Mouse (Mus musculus) heart, postnatal 14 days (tissue): ENCODE data around the gene Arhgdia. TPM values are rescaled to one million over a fixed set of nuclear protein-coding genes. Genes with fewer than 3 reads are reported as not detected.

ENCODE experiments used
- DNase-seq, 2 experiments: peaks; one replicate each; pipeline ENCODE4 v3.0.0; 2021 to 2022
- intact Hi-C: fragments of 180-260 bp; cut with DNase I; formaldehyde crosslinking; loops from one replicate; pipeline ENCODE4 v1.15.1; 2025
- long read RNA-seq, 2 experiments: library from polyadenylated mRNA; stranded (forward); transcript quantifications; one replicate each; pipeline ENCODE4 v2.0.0; 2021
- total RNA-seq, 2 experiments: library from RNA; stranded (reverse); gene quantifications; 2 replicates each; pipeline ENCODE4 v1.2.3; 2021

Arhgdia gene
- 100 to 1,000 TPM; 164 to 180 TPM for total RNA-seq
- long read RNA-seq, experiment 1, transcript Arhgdia-202 (6 exons, 1,867 nt), result major isoform, 368 of 402 reads
- long read RNA-seq, experiment 1, transcript Arhgdia-201 (6 exons, 2,150 nt), result minor isoform, 13 of 402 reads
- long read RNA-seq, experiment 1, partial matches to known transcripts, result 2 of 402 reads
- long read RNA-seq, experiment 1, other reads (novel, unspliced or antisense), result 19 of 402 reads
- long read RNA-seq, experiment 2, transcript Arhgdia-202 (6 exons, 1,867 nt), result major isoform, 279 of 306 reads
- long read RNA-seq, experiment 2, transcript Arhgdia-201 (6 exons, 2,150 nt), result minor isoform, 7 of 306 reads
- long read RNA-seq, experiment 2, partial matches to known transcripts, result 14 of 306 reads
- long read RNA-seq, experiment 2, other reads (novel, unspliced or antisense), result 6 of 306 reads

GRCm38 (mm10) chr11:120581490-120582267 is at the start of gene Arhgdia:
Gene Arhgdia (minus strand): TSS chr11:120581624.
- intact Hi-C loops, result no loop called here
- DNase-seq, result peak; percentile 93

GRCm38 (mm10) chr11:120630401-120630871 is 49.0 kb upstream of the Arhgdia start:
- intact Hi-C loops, result no loop called here
- peak in 1 of 2 experiments; percentile 57 for DNase-seq

- DNase-seq, result peak; percentile 70 to 71
- intact Hi-C loops, result no loop called here
Measured at GRCm38 (mm10) chr11:120629911-120630310, 48.5 kb upstream of the Arhgdia start.

GRCm38 (mm10) chr11:120629341-120629730 is 47.9 kb upstream of the Arhgdia start:
- intact Hi-C loops, result no loop called here
- DNase-seq, result no peak

GRCm38 (mm10) chr11:120628601-120629340 is 47.3 kb upstream of the Arhgdia start:
- no peak for DNase-seq
- intact Hi-C loops, result no loop called here

GRCm38 (mm10) chr11:120627468-120628300 is 46.3 kb upstream of the Arhgdia start:
- DNase-seq, result no peak
- intact Hi-C loops, result no loop called here

GRCm38 (mm10) chr11:120626785-120627467 is 45.5 kb upstream of the Arhgdia start:
- DNase-seq, result no peak
- intact Hi-C loops, result no loop called here

- intact Hi-C loops, result loop anchor here (2.0 kb wide), 1 partner anchor 50 kb away; no protein-coding TSS in a partner anchor
Measured at GRCm38 (mm10) chr11:120625152-120625775, 43.8 kb upstream of the Arhgdia start, which contains the start of gene Sirt7. Gene Sirt7 (minus strand): TSS chr11:120625240.

GRCm38 (mm10) chr11:120624680-120625111 is 43.3 kb upstream of the Arhgdia start:
- intact Hi-C loops, result loop anchor here (2.0 to 5.0 kb wide), 2 partner anchors 50 to 173 kb away; partner anchors contain the start of gene Dus1l

More at GRCm38 (mm10) chr11:120625152-120625775, 43.8 kb upstream of the Arhgdia start, which contains the start of gene Sirt7:
- DNase-seq, result no peak

GRCm38 (mm10) chr11:120623961-120624679 is 42.7 kb upstream of the Arhgdia start:
- peak; percentile 69 to 80 for DNase-seq
- intact Hi-C loops, result loop anchor here (2.0 to 5.0 kb wide), 2 partner anchors 51 to 173 kb away; partner anchors contain the start of gene Dus1l

More at GRCm38 (mm10) chr11:120624680-120625111, 43.3 kb upstream of the Arhgdia start:
- peak; percentile 89 to 90 for DNase-seq

GRCm38 (mm10) chr11:120622805-120623204 is 41.4 kb upstream of the Arhgdia start:
- intact Hi-C loops, result loop anchor here (5.0 kb wide), 1 partner anchor 174 kb away; the partner anchor contains the start of gene Dus1l
- DNase-seq, result no peak

GRCm38 (mm10) chr11:120620195-120620594 is 38.8 kb upstream of the Arhgdia start:
- intact Hi-C loops, result loop anchor here (5.0 kb wide), 1 partner anchor 177 kb away; the partner anchor contains the start of gene Dus1l
- DNase-seq, result no peak

- intact Hi-C loops, result loop anchor here (2.0 kb wide), 1 partner anchor 94 kb away; the partner anchor contains the start of genes Cenpx and Lrrc45
- DNase-seq, result no peak
Measured at GRCm38 (mm10) chr11:120618619-120619535, 37.5 kb upstream of the Arhgdia start.

- peak; percentile 89 to 94 for DNase-seq
- intact Hi-C loops, result loop anchor here (2.0 kb wide), 1 partner anchor 95 kb away; the partner anchor contains the start of genes Cenpx and Lrrc45
Measured at GRCm38 (mm10) chr11:120617519-120618112, 36.2 kb upstream of the Arhgdia start, which contains the start of gene Pcyt2. Gene Pcyt2 (minus strand): TSS chr11:120617936.

GRCm38 (mm10) chr11:120616617-120617294 is 35.3 kb upstream of the Arhgdia start:
- DNase-seq, result no peak
- intact Hi-C loops, result no loop called here
